Mouse (Mus musculus): Measurements from ENCODE around the gene Itga2b.

DNA sequence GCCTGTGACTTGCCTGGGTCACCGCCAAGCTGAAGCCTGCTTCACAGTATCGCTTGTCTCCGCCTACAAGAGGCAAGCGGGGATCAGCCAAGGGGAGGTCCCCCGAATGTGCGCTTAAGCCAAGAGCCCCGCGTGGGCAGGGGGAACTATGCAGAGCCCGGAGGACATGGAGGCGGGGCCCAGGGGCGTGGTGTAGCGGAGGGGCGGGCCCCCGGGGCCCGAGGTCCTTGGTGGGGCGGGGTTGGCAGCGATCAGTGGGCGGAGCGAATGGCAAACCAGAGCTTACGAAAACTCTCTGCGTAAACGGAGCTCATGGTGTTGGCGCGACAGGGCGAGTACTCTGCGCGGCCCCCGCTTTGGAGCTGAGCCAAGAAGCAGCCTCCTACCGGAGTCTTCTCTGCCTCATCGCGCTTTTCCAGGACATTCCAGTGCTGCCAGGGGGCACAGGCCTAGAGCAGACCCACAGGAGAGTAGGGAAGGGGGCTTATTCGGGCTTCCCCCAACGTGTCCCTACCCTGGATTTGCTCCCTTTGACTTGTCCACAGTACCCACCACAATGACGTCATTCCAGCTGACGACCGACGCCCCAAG, 2.8 kb downstream of the Itga2b start:
- TF ChIP-seq CTCF (IDR thresholded peaks at IDR 0.05; ENCODE audit: low read depth, low read length) (no peak), POLR2A (IDR thresholded peaks at IDR 0.05; ENCODE audit: insufficient read depth, low read length) (peak; percentile 49)
